Mouse (Mus musculus): ENCODE measurements around the gene Elavl1.

DNA sequence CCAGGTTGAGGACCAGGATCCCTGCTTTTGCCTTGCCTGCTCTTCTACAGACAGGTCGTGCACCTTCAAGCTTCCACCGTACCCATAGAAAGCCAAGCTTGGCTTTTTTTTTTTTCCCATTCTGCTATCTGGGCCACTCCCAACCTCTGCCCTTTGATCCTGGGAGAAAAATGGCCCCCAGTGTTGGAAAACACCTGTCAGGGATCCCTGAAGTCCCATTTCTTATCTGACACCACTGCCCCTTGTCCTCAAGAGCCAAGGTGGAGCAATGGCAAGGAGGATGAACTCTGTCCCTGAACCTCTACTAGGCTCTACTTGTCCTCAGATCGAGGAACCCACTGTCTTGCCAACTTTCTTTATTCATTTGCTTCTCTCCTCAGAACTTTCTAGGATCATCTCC is 25.4 kb upstream of the Elavl1 start:
- TF ChIP-seq CTCF (IDR thresholded peaks at IDR 0.05; ENCODE audit: control insufficient read depth, insufficient read depth, insufficient replicate concordance, low read depth, low read length) (no peak), POLR2A (IDR thresholded peaks at IDR 0.05; ENCODE audit: control insufficient read depth, low read depth, low read length) (no peak)
